Mouse (Mus musculus): ENCODE data around the gene Islr.

DNA sequence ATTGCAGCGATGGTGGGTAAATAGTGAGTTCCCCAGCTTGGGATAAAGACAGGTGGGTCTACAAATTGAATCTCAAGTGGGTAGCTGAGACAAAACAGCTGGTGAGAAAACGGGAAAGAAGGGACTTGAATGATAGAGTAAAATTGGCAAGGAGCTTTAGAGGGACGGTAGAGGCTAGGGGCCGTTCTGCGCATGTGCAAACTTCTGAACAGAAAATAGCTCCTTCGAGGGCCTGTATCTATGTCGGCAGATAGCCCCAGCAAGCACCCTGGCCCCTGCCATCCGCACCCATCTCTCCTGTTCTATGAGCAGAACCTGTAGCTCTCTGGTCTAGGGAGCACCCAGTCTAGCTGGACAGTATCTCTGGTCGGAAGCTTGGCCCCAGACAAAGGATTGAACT lies 9.9 kb downstream of the Islr start:
- TF ChIP-seq CTCF (IDR thresholded peaks at IDR 0.05; ENCODE audit: borderline replicate concordance, extremely low read depth, insufficient read depth, insufficient read length) = no peak
- no peak for TF ChIP-seq POLR2A (IDR thresholded peaks at IDR 0.05; ENCODE audit: borderline replicate concordance, extremely low read depth, insufficient read depth, insufficient read length, poor library complexity, severe bottlenecking)

Data from brain, embryonic 14.5 days (tissue).